Mouse (Mus musculus) stomach, embryonic 14.5 days (tissue): ENCODE data around the gene Gm7579. TPM values are rescaled to one million over a fixed set of nuclear protein-coding genes. Genes with fewer than 3 reads are reported as not detected.
"Not testable (repeated sequence)": the region's sequence is repeated elsewhere in the genome, so short reads cannot be mapped to it uniquely, and the experiment has no call there.

Experiments used
- ATAC-seq: fragments of 200-750 bp; cut with Nextera tagmentation; 2 replicates; pipeline ENCODE4 v1.8.0; 2017; ENCODE audit warnings: low read depth, moderate TSS enrichment; ENCODE audit not compliant: insufficient number of reproducible peaks, insufficient read depth, low FRiP score
- H3K27ac ChIP-seq: fragments of 300-500 bp; sonication (generic); 2 replicates; pipeline ENCODE4 v1.5.1; 2014; ENCODE audit warnings: mild to moderate bottlenecking, low read length, moderate library complexity, mixed read lengths
- H3K27me3 ChIP-seq: fragments of 300-500 bp; sonication (generic); 2 replicates; pipeline ENCODE4 v1.6.1; 2014; ENCODE audit warnings: low read length, control low read depth, mixed read lengths; ENCODE audit not compliant: control insufficient read depth, insufficient read depth
- H3K36me3 ChIP-seq: fragments of 300-500 bp; sonication (generic); 2 replicates; pipeline ENCODE4 v1.6.1; 2014; ENCODE audit warnings: mild to moderate bottlenecking, control low read depth, low read length, moderate library complexity, mixed read lengths; ENCODE audit not compliant: control insufficient read depth, insufficient read depth
- H3K4me1 ChIP-seq: fragments of 300-500 bp; sonication (generic); 2 replicates; pipeline ENCODE4 v1.6.1; 2014; ENCODE audit warnings: low read length, control low read depth, mixed read lengths; ENCODE audit not compliant: control insufficient read depth, insufficient read depth
- H3K4me2 ChIP-seq: fragments of 300-500 bp; sonication (generic); replicated peaks from 2 replicates; pipeline ENCODE4 v1.6.1; 2014; ENCODE audit warnings: low read depth, low read length, control low read depth
- H3K4me3 ChIP-seq: fragments of 300-500 bp; sonication (generic); 2 replicates; pipeline ENCODE4 v1.5.1; 2014; ENCODE audit warnings: low read depth, low read length, control low read depth
- H3K9ac ChIP-seq: fragments of 300-500 bp; sonication (generic); replicated peaks from 2 replicates; pipeline ENCODE4 v1.6.1; 2014; ENCODE audit warnings: low read depth, mild to moderate bottlenecking, control low read depth, low read length, moderate library complexity, mixed read lengths
- H3K9me3 ChIP-seq: fragments of 300-500 bp; sonication (generic); 2 replicates; pipeline ENCODE4 v1.6.1; 2016; ENCODE audit warnings: low read depth, low read length, control low read depth; ENCODE audit not compliant: control insufficient read depth
- WGBS: fragments of 180-500 bp; shearing (Covaris S2); extraction: QIAGEN DNeasy Blood & Tissue Kit; methylation state at CpG from one replicate; pipeline ENCODE4 v1.1.7; 2014; 5-methylcytosine and 5-hydroxymethylcytosine counted together
- polyA plus RNA-seq: library from polyadenylated mRNA; unstranded; fragments of >200 nt; fragmentation: Nextera tagmentation; extraction: Ambion mirVana; gene quantifications from 2 replicates; pipeline ENCODE4 v1.2.1, GENCODE M21; 2014

The Gm7579 gene
- polyA plus RNA-seq, 1 experiment from 2014 or later, result not detected

DNA sequence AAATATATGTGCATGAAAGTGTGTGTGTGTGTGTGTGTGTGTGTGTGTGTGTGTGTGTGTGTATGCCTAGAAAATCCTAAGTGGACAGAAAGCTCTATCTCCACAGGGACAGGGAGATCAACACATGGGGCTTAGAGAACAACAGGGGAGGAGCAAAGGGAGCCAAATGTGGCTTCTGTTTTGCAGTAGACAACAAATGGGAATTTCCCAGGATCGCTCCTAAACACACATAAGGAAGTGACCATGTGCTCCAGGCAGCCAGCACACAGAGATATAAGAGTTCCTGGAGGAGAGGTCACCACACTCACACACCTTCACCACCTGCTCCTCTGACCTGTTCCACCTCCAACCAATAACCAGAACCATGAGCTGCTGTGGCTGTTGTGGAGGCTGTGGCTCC is 10.6 kb upstream of the Gm7579 start, which contains the start of gene Krtap5-3:
Krtap5-3 (plus strand) TSS at position 301 of the 400 bp plus-strand sequence.
- no peak within 1 kb of the TSS for H3K9ac ChIP-seq
- H3K36me3 ChIP-seq, result no peaks in the 10 kb centered on the region
- H3K27ac ChIP-seq, result no peak within 1 kb of the TSS
- no peaks in the 10 kb centered on the region for H3K4me1 ChIP-seq
- H3K4me2 ChIP-seq, result no peak within 1 kb of the TSS
- no peaks in the 10 kb centered on the region for H3K27me3 ChIP-seq
- 50% methylated on average over 1 of the region's 1 CpGs for WGBS
- H3K4me3 ChIP-seq, result no peak within 1 kb of the TSS
- no peak for ATAC-seq
- H3K9me3 ChIP-seq, result no peaks in the 10 kb centered on the region

DNA sequence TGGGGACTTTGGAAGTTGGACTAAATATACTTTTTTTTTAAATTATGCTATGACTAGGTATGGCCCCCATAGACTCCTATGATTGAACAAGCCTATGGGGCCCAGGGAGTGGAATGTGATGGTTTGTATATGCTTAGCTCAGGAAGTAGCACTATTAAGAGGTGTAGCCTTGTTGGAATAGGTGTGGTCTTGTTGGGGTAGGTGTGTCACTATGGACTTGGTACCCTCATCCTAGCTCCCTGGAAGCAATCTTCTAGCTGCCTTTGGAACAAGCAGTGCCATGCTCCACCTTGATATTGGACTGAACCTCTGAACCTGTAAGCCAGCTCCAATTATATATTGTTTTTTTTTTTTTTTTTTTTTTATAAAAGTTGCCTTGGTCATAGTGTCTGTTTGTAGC is 6.2 kb upstream of the Gm7579 start:
- Histone ChIP-seq H3K4me3 (no peak overlapping the region), H3K27me3 (no peaks in the 10 kb centered on the region), H3K27ac (no peak overlapping the region), H3K9ac (no peak overlapping the region), H3K9me3 (no peaks in the 10 kb centered on the region), H3K4me2 (no peak overlapping the region), H3K4me1 (no peaks in the 10 kb centered on the region), H3K36me3 (no peaks in the 10 kb centered on the region)
- no peak for ATAC-seq

DNA sequence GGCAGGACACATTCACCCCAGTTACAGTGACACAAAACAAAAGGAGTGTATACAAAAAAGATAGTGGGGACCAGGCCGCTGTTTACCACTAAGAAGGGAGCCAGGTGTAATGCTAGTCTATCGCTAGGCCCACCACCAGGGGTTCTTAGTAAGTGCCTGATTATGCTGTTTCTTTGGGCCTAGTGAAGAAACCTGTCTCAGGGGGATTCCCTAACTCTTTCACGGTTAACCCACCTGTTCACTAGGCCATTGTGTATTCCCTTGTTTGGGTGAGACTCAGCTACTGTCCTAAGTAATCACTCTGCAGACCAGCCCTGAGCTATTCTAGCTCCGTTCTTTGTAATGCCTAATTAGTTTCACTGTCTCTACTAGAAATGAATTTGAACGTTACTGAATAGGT is 4.8 kb upstream of the Gm7579 start:
- WGBS, result 82% methylated on average over 5 of the region's 5 CpGs
- ATAC-seq, result not testable (repeated sequence)

DNA sequence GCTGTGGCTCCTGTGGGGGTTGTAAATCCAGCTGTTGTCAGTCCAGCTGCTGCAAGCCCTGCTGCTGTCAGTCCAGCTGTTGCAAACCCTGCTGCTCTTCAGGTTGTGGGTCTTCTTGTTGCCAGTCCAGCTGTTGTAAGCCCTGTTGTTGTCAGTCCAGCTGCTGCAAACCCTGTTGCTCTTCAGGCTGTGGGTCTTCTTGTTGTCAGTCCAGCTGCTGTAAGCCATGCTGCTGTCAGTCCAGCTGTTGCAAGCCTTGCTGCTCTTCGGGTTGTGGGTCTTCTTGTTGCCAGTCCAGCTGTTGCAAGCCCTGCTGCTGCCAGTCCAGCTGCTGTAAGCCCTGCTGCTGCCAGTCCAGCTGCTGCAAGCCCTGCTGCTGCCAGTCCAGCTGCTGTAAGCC is 477 bp downstream of the Gm7579 start:
- WGBS, result 46% methylated on average over 1 of the region's 1 CpGs
- not testable (repeated sequence) for ATAC-seq, H3K27ac ChIP-seq

More for the DNA sequence above, 4.8 kb upstream of the Gm7579 start:
- H3K4me3 ChIP-seq, H3K4me1 ChIP-seq, H3K4me2 ChIP-seq, H3K9ac ChIP-seq, H3K9me3 ChIP-seq, H3K27me3 ChIP-seq, H3K27ac ChIP-seq, H3K36me3 ChIP-seq: not testable (repeated sequence)

DNA sequence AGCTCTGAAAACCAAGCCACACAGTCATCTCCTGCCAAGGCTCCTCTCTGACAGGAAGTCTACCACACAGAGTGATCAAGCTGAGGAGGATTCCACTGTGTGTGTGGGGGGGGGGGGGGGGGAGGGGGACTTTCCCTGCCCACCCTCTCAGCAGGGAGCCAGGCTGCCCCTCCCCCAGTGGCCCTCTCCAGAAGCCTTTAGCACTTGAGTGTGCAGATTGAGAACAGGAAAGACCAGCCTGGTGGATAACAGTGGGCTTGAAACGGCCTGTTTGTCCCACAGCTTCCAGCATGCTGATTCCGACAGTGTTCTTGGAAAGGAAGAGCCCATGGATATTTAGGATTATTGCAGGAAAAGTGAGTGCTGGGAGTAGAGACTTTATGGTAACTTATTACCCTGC is 12.9 kb downstream of the Gm7579 start:
- no peak overlapping the region for H3K9ac ChIP-seq
- no peaks in the 10 kb centered on the region for H3K4me1 ChIP-seq
- H3K9me3 ChIP-seq, result no peaks in the 10 kb centered on the region
- H3K4me2 ChIP-seq, result no peak overlapping the region
- H3K27ac ChIP-seq, result no peak overlapping the region
- H3K4me3 ChIP-seq, result no peak overlapping the region
- WGBS, result 24% methylated on average over 2 of the region's 2 CpGs
- no peaks in the 10 kb centered on the region for H3K27me3 ChIP-seq
- ATAC-seq, result no peak
- H3K36me3 ChIP-seq, result no peaks in the 10 kb centered on the region

More for the DNA sequence above, 477 bp downstream of the Gm7579 start:
- not testable (repeated sequence) for H3K9ac ChIP-seq, H3K4me1 ChIP-seq, H3K27me3 ChIP-seq, H3K4me2 ChIP-seq, H3K4me3 ChIP-seq, H3K36me3 ChIP-seq, H3K9me3 ChIP-seq

DNA sequence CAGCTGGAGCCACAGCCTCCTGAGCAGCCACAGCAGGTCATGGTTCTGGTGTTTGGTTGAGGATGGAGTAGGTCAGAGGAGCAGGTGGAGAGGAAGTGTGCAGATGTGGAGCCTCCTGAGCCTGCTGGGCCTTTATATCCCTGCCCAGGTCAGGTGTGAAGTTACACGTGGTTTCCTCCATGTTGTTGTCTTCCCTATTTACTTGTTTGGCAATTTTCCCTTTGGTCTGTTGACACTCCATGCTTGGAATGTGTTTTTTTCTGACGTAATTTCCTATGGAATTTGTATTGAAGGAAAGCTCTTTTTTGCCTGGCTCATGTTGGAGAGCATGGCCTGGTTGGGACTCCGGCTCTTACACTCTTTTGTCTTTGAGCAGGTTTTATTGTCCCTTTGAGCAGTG is 18.2 kb downstream of the Gm7579 start, which contains the start of gene Krtap5-5:
Krtap5-5 (minus strand) TSS at position 101 of the 400 bp plus-strand sequence.
- not testable (repeated sequence) for H3K4me3 ChIP-seq, H3K9me3 ChIP-seq, H3K36me3 ChIP-seq, H3K9ac ChIP-seq, H3K4me1 ChIP-seq, H3K27ac ChIP-seq, ATAC-seq, H3K4me2 ChIP-seq, H3K27me3 ChIP-seq
- WGBS, result 58% methylated on average over 3 of the region's 3 CpGs

DNA sequence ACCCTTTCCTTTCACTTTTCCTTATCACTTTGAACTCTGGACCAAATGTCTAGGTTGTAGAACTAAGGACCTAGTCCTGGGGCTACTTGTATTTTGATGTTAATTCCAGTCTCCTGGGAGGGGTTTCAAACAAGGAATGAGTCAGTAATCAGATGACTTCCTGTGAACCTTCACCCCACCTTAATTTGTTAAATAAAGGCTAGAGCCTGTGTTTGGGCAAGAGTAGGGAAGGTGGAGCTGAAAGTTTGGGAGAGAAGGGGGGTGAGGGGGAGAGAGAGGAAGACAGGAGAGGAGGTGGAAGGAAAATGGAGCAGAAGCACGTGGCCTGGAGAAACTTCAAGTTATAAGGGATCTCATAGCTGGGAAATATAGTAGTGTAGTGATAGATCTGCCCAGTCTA is 19.9 kb downstream of the Gm7579 start:
- no peaks in the 10 kb centered on the region for H3K36me3 ChIP-seq
- no peaks in the 10 kb centered on the region for H3K27me3 ChIP-seq
- H3K4me1 ChIP-seq, result no peaks in the 10 kb centered on the region
- 18% methylated on average over 1 of the region's 1 CpGs for WGBS
- H3K27ac ChIP-seq, result no peak overlapping the region
- no peak overlapping the region for H3K4me3 ChIP-seq
- ATAC-seq, result no peak
- H3K4me2 ChIP-seq, result no peak overlapping the region
- no peaks in the 10 kb centered on the region; the same call in 1 of the 2 replicates for H3K9me3 ChIP-seq
- H3K9ac ChIP-seq, result no peak overlapping the region

DNA sequence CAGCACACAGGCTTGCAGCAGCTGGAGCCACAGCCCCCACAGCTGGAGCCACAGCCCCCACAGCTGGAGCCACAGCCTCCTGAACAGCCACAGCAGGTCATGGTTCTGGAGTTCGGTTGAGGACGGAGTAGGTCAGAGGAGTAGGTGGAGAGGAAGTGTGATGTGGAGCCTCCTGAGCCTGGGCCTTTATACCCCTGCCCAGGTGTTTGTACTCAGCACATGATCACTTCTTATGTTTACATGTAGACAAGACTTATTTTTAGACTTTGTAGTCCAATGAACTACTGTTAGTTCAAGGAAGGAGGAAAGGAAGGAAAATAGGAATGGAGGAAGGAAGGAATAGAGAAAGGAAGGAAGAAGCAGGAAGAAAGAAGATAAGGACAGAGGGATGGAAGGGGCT is 29.3 kb downstream of the Gm7579 start, which contains the start of gene Gm40460:
Gm40460 (minus strand) TSS at position 101 of the 400 bp plus-strand sequence.
- Histone ChIP-seq H3K27ac (no peak within 1 kb of the TSS), H3K4me1 (no peaks in the 10 kb centered on the region), H3K4me3 (no peak within 1 kb of the TSS), H3K27me3 (no peaks in the 10 kb centered on the region), H3K4me2 (no peak within 1 kb of the TSS), H3K9me3 (peaks cover 4% of the 10 kb centered on the region; the same call in 1 of the 2 replicates), H3K9ac (no peak within 1 kb of the TSS), H3K36me3 (no peaks in the 10 kb centered on the region)
- no peak for ATAC-seq
- 14% methylated on average over 2 of the region's 2 CpGs for WGBS

DNA sequence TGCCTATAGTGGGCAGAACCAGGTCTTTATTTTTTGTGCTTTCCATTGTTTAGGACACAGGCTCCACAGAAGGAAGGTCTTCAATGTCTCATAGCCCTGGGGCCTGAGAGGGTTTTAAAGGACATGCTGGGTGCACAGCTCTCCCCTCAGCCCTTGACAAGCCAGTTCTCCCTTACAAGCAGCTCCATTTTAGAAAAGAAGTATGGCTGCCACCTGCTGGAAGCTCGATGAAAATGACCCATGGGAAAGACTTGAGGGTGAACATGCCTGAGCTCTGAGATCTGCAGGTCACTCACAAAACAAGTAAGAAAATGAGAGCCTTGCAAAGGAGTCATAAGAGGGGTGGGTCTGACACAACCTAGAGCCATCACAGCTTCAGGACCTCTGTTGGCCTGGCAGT is 38.2 kb downstream of the Gm7579 start:
- Histone ChIP-seq H3K4me3 (no peak overlapping the region), H3K4me1 (no peaks in the 10 kb centered on the region), H3K9me3 (no peaks in the 10 kb centered on the region), H3K4me2 (no peak overlapping the region), H3K36me3 (no peaks in the 10 kb centered on the region), H3K27me3 (no peaks in the 10 kb centered on the region), H3K27ac (no peak overlapping the region), H3K9ac (no peak overlapping the region)
- 0% methylated on average over 1 of the region's 1 CpGs for WGBS
- no peak for ATAC-seq
